Mouse (Mus musculus) ES-E14 (cell line): ENCODE results near the gene Lpp.

Experiments used
- CHD2 ChIP-seq: IDR thresholded peaks from 2 replicates; pipeline ENCODE4 v1.6.1; 2014; ENCODE audit warnings: mild to moderate bottlenecking, low read depth, low read length, inconsistent platforms
- HCFC1 ChIP-seq: IDR thresholded peaks from 2 replicates; pipeline ENCODE4 v1.6.1; 2012; ENCODE audit warnings: low read length, inconsistent platforms, borderline replicate concordance; ENCODE audit not compliant: insufficient read depth
- ZNF384 ChIP-seq: IDR thresholded peaks from 2 replicates; pipeline ENCODE4 v1.6.1; 2012; ENCODE audit warnings: low read depth, low read length, inconsistent platforms

DNA sequence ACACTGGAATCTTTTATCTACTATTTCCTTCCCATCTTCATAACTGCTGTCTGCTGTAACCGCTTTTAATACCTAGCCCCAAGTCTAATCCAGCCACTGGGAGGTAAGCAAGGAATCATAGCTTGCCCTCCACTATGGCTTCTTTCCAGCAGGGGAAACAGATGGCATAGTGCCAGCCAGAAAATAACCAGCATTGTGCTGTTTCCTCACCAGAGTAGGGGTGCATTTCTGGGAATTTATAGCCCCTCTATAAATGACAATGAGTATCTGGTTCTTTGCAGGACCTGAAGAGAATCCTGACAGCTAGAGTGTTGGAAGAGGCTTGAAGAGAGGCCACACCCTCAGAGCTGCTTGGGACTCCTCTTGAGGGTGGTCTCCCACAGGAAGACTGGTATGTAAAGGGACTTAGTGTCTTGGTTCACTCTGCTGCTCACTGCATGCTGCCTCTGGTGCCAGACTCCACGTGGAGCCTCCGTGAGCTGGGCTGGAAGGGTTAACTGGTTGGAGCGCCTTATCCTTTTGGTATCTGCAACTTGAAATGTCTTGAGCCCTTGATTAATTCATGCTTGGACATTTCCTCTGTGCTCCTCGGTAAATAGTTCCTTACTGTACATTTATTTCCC lies 49.3 kb downstream of the Lpp start:
- no peak for TF ChIP-seq ZNF384
- TF ChIP-seq HCFC1, result no peak
- TF ChIP-seq CHD2, result no peak
